Mouse (Mus musculus): ENCODE results near the gene Wdr77.

Wdr77 gene

DNA sequence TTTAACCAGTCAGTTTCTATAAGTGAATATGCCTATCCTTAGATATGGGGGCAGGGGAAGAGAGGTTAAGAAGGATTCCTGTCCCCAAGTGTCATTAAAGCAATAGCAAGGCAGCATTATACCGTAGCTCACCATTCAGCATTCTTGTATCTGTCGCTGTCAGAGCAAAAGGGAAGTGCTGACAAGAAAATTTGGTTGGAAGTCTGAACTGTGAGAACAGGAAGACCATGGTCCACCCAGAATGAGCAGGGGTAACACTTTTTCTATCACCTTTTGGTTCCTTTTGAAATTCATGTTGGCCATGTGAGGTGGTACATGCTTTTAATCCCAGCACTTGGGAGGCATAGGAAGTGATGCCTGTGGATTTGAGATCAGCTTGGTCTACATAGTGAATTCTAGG, 28.1 kb upstream of the Wdr77 start:
- CTCF ChIA-PET, result no interaction called here
- POLR2A ChIA-PET, result interaction anchor here in 2 of 4 experiments (0.8 to 1.2 kb wide), 2 partner anchors 16 to 19 kb away, joined by 3 to 4 read pairs; no protein-coding TSS in a partner anchor

DNA sequence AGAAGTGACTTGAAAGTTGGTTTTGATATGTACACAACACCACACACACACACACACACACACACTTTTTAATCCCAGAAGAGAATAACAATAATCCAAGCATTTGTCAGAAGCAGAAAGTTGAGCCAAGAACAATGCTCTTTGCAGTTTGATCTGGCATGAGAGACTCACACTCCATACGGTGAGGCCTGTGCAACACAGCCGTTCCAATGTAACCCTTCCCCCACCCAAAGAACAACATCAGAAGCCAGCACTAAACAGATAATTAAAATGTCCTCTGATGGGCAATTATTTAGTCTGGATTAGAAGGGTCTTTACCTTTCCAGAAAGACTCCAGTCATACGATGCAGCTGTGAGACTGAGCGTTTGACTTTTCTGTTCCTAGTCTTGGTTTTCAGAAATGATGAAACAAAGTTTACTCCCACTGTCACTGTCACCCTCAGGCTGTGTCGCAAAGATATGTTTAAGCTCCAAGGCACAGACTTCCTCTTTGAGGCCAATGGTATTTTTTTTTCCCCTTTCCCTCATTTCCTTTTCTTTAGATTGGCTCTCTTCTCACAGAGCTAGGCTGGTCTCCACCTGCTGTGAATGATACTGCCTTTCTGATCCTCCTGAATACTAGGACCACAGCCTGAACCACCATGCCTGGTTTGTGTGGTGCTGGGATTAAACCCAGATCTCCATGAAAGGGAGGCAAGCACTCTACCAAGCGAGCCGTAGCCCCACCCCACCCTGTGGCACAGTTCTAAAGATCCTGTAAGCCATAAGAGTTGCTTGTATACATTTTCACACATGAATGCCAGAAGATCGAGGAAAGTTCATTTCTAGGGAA, 26.7 kb upstream of the Wdr77 start, which contains the start of gene I830077J02Rik:
Gene I830077J02Rik, minus strand, starts transcription at position 425 of the 832 bp plus-strand sequence.
- POLR2A ChIA-PET, result interaction anchor here in 3 of 4 experiments (1.0 to 1.4 kb wide), 5 partner anchors 10 to 32 kb away, joined by 3 to 5 read pairs (median 3); partner anchors contain the start of gene Wdr77 (in 1 of the 3)
- CTCF ChIA-PET, result no interaction called here

DNA sequence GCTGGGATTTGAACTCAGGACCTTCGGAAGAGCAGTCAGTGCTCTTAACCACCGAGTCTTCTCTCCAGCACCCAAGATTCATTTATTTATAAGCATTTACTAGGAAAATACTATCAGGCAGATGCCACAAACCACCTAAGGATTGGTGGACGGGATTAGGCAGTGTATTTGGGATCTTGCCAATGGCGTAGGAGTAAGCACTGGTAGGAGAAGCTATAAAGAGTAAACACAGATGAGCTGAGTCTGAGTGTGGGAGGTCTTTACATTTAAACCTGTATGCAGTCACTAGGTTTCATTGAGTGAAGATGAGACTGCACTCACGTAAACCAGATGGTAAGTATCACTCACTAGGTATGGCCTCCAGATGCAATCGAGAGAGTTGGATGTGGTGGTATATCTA, 25.2 kb upstream of the Wdr77 start:
- CTCF ChIA-PET, result no interaction called here
- POLR2A ChIA-PET, result interaction anchor here in 2 of 4 experiments (1.2 to 2.3 kb wide), 5 partner anchors 10 to 37 kb away, joined by 3 to 10 read pairs (median 6); partner anchors contain the start of gene Wdr77 (in 2 of the 2)

DNA sequence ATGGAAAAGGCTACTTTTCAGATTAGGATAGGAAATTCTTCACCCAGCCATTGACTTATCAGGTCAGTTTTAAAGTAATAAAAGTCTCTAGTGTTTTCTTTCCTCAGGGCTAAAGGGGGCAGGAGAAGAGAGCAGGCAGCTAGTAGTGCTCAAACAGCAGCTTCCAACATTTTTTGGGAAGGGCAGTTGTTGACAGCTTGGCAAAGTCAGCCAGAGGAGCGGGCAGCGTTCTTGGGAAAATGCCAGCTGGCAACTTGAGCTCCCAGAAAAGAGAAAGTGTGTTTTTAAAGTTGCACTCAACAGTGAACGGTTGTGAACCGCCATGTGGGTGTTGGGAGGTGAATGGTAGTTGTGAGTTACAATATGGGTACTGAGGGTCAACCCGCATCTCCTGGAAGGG, 24.1 kb upstream of the Wdr77 start:
- ChIA-PET POLR2A (interaction anchor here in 2 of 4 experiments (1.2 to 2.3 kb wide), 7 partner anchors 8 to 36 kb away, joined by 3 to 10 read pairs (median 6); partner anchors contain the start of gene Wdr77 (in 2 of the 2)), CTCF (no interaction called here)

DNA sequence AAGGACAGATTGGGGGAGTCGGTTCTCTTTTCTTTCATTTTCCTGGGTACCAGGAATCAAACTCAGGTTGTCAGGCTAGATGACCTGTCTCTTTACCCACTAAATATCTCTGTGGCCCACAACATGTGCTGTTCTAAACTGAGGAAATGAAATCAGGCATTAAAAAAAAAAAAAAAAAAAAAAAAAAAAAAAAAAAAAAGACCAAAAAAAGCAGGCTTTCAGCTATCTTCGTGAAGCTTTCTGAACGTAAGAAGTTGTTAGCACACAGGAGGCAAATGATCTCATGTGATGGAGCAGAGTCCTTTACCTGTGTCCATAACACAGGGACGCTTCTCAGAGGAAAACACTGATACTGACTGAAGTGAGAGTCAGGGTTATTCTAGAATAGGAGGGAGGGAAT, 23.1 kb upstream of the Wdr77 start:
- ChIA-PET POLR2A (interaction anchor here in 3 of 4 experiments (0.6 to 2.1 kb wide), 12 partner anchors 8 to 1656 kb away, joined by 3 to 9 read pairs (median 4); partner anchors contain the start of genes Ovgp1 (in 1 of the 3) and Wdr77 (in 1 of the 3)), CTCF (interaction anchor here in 1 of 4 experiments (0.6 kb wide), 1 partner anchor 843 kb away, joined by 3 read pairs; no protein-coding TSS in a partner anchor)

DNA sequence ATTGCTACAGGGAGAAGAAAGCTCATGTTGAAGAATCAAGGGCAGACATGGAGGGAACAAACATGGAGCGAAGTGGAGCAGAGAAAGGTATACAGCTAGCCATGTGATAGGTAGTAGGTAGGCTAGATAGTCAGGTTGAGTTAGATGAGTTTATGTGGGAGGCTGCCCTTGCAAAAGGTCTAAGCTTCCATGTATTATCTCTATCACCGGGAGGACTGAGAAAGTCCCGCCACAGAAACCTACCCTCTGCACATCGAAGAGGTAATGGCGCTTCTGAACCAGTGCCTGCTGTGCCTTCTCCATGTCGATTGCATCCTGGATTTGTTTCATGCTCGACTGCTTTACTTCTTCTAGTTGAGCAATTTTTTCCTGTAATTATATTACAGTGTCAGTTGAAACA, 7.8 kb upstream of the Wdr77 start:
- ChIA-PET CTCF (no interaction called here), POLR2A (interaction anchor here in 3 of 4 experiments (0.8 to 6.9 kb wide), 21 partner anchors 7 to 23 kb away, joined by 3 to 89 read pairs (median 5); partner anchors contain the start of genes Atp5f1 (in 3 of the 3) and Wdr77 (in 3 of the 3))

DNA sequence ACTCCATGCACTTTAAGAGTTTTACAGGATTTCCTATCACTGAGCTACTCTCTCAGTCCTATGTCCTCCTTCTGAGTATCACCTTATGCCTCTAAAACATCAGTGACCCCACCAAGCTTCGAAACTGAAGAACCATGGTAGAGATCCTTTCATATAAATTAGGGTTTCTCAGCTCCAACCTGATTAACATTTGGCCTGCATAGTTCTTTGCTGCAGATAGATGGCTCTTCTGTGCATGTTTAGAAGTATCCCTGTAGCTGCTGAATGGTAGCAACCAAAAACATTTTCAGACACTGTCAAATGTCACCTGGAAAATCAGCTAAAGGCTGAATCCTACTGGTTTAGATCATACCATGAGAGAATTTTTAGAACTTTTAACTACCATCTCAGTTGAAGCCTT, 1.9 kb upstream of the Wdr77 start:
- ChIA-PET CTCF (no interaction called here), POLR2A (interaction anchor here in 3 of 4 experiments (0.7 to 5.4 kb wide), 17 partner anchors 8 to 1376 kb away, joined by 3 to 94 read pairs (median 13); partner anchors contain the start of genes Cept1 (in 1 of the 3), Ddx20 (in 1 of the 3), Dram2 (in 1 of the 3) and Ovgp1 (in 1 of the 3))

DNA sequence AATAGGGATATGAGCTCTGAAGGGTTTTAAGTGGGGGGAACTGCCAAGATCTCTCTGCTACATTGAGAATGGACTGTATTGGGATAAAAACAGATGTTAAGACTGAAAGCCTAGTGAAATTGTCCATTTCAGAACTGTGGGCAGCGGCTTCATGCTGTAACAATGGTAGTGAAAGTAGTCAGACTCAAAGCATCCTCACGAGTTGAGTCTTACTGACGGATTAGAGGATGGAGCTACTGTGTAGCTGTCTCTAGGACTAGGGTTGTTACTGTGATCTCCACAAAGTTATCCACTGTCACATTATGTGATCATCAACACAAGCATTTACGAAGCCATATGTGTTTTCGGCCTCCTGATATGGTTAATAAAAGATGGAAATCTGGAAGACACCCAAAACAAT, 965 bp upstream of the Wdr77 start:
- POLR2A ChIA-PET, result interaction anchor here (0.8 to 5.4 kb wide), 47 partner anchors 8 to 1375 kb away, joined by 3 to 94 read pairs (median 6); partner anchors contain the start of genes Cept1 (in 3 of the 4), Dram2 (in 3 of the 4), Ddx20 (in 2 of the 4) and Ovgp1 (in 2 of the 4)

DNA sequence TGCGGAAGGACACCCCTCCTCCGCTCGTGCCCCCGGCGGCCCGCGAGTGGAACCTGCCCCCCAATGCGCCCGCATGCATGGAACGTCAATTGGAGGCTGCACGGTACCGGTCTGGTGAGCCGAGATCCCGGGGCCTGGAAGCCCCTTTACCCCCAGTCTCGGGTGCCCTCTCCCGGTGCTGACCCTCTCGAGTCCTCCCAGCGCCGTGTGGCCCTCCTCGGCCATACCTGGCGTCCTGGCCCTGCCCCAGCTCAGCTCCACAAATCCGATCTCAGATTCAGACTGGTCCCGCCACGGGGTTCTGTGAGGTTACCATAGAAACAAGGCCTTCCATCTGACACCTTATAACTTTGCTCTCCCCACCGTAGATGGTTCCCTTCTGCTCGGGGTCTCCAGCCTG, 416 bp downstream of the Wdr77 start:
- POLR2A ChIA-PET, result interaction anchor here (0.8 to 5.4 kb wide), 45 partner anchors 9 to 887 kb away, joined by 3 to 94 read pairs (median 6); partner anchors contain the start of genes Cept1 (in 2 of the 4), Ddx20 (in 2 of the 4), Dram2 (in 2 of the 4) and Ovgp1 (in 2 of the 4)
- CTCF ChIA-PET, result interaction anchor here in 1 of 4 experiments (1.1 kb wide), 1 partner anchor 60 kb away, joined by 3 read pairs; no protein-coding TSS in a partner anchor

More for the DNA sequence above, 965 bp upstream of the Wdr77 start:
- CTCF ChIA-PET, result no interaction called here

DNA sequence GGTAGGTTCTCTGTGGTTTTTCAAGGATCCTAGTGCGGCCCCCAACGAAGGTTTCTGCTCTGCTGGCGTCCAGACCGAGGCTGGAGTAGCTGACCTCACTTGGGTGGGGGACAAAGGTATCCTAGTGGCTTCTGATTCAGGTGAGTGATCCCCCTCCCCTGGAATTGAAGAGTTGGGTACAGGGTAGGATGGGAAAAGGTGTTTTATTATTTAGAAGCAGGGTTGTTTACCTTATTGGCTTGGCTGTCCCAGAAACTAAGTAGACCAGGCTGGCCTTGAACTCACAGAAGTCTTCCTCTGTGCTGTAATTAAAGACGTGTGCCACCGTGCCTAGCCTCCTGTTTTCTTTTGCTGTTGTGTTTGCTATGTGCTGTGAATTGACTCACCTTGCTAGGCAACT, 830 bp downstream of the Wdr77 start, which contains the start of gene Atp5f1:
Gene Atp5f1, minus strand, starts transcription at position 101 of the 400 bp plus-strand sequence.
- ChIA-PET CTCF (interaction anchor here in 2 of 4 experiments (0.6 to 1.0 kb wide), 2 partner anchors 285 to 1130 kb away, joined by 3 read pairs; no protein-coding TSS in a partner anchor), POLR2A (interaction anchor here in 3 of 4 experiments (0.9 to 5.4 kb wide), 13 partner anchors 9 to 588 kb away, joined by 3 to 94 read pairs (median 8); partner anchors contain the start of genes Ovgp1 (in 2 of the 3), Cept1 (in 1 of the 3), Ddx20 (in 1 of the 3) and Dram2 (in 1 of the 3))

DNA sequence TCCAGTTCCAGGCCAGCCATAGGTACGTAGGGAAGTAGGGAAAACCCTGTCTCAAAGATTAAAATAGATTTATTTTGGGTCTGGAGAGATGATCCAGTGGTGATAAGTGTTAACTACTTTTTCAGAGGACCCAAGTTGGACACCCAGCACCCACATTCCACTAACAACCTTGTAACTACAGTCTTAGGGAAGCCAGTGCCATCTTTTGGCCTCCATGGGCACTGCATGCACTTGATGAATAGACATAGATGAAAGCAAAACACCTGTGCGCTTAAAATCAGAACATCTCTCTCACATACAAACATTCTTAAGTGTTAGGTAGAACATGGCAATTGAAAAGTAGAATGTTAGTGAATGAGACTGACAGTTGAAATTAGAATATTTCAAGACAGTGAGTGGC, 1.5 kb downstream of the Wdr77 start:
- ChIA-PET CTCF (interaction anchor here in 1 of 4 experiments (1.0 kb wide), 1 partner anchor 286 kb away, joined by 3 read pairs; no protein-coding TSS in a partner anchor), POLR2A (interaction anchor here in 3 of 4 experiments (0.6 to 5.4 kb wide), 11 partner anchors 8 to 867 kb away, joined by 3 to 94 read pairs (median 6); partner anchors contain the start of genes Ovgp1 (in 3 of the 3), Cept1 (in 1 of the 3), Ddx20 (in 1 of the 3) and Dram2 (in 1 of the 3))

DNA sequence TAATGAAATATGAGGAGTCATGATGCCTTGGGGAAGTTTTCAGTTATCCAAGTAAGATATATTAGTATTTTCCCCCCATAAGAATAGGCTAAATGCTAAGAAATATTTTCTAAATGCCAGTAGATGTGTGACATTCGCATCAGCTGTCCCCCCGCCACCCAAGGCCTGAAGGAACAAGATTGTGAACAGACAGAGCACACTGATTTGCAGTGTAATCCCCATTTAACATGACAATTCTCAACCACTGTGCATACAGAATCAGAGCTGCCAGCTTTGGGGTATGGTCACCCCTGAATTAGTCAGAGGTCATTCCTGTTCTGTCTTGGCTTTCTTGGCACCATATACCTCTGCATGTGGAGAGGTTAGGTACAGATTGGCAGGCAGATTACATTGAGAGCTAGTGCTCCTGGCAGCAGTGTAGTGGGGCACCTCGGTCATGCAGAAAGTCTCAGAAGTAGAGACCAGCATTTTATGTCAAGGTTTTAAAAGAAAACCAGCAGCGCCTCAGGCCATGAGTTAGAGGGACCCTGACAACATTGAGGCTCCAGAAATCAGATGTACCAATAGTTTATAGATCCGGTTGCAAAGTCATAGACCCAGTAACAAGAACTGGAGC, 12.8 kb downstream of the Wdr77 start:
- ChIA-PET POLR2A (interaction anchor here in 3 of 4 experiments (0.7 to 9.9 kb wide), 10 partner anchors 8 to 43 kb away, joined by 3 to 94 read pairs (median 4); partner anchors contain the start of genes Wdr77 (in 2 of the 3) and Atp5f1 (in 1 of the 3)), CTCF (no interaction called here)

DNA sequence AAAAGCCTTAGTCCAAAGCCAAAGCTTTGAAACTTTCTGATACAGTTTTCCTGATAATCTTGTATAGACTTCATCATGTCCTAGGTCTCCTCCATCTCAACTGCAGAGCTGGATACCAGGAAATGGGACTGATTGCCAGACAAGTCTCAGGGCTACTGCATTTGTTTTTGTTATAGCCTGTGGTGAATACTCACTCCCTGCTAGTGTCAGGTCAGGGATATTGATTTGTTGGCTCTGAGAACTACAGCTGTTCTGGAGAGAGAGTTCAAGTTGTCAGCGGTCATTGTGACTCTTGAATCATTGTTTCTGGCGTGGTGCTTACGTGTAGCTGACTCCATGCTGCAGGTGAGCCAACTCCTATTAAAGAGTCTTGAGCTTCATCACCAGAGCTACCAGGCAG, 14.2 kb downstream of the Wdr77 start, which contains the start of gene Ovgp1:
Gene Ovgp1, plus strand, starts transcription at position 301 of the 400 bp plus-strand sequence.
- POLR2A ChIA-PET, result interaction anchor here in 3 of 4 experiments (0.7 to 9.9 kb wide), 10 partner anchors 8 to 37 kb away, joined by 3 to 94 read pairs (median 4); partner anchors contain the start of genes Wdr77 (in 3 of the 3) and Atp5f1 (in 1 of the 3)
- CTCF ChIA-PET, result no interaction called here

DNA sequence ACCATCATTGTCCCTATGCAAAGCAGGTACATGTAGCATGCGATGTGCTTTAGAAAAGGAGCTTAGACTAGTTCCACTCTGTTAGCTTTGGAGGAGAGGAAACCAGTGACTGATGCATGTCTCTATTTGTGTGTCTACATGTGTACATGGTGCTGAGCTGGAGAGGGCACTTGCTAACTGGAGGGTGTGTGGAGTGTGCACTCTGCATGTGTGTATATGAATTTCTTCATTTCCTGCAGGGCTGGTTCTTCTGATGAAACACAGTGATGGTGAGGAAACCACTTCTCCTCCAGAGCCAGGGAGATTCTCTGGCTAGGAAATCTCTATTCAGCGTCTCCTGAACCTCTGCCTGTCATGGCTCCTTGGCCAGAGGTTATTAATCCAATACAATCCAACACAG, 15.0 kb downstream of the Wdr77 start:
- ChIA-PET POLR2A (interaction anchor here in 3 of 4 experiments (1.0 to 9.9 kb wide), 9 partner anchors 9 to 15 kb away, joined by 3 to 94 read pairs (median 4); partner anchors contain the start of genes Wdr77 (in 3 of the 3) and Atp5f1 (in 1 of the 3)), CTCF (no interaction called here)

DNA sequence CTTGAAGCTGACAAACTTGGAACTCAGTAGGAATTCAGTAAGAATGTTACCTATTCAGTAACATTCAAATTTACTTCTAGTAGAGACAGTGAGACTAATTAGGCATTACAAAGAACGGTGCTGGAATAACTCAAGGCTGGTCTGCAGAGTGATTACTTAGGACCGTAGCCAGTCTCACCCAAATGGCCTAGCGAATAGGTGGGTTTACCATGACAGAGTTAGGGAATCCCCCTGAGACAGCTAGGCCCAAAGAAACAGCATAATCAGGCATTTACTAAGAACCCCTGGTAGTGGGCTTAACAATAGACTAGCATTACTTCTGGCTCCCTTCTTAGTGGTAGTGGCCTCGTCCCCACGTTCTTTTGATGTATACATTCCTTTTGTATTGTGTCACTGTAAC, 30.4 kb downstream of the Wdr77 start:
- CTCF ChIA-PET, result interaction anchor here in 1 of 4 experiments (0.6 kb wide), 1 partner anchor 1195 kb away, joined by 3 read pairs; no protein-coding TSS in a partner anchor
- POLR2A ChIA-PET, result interaction anchor here in 1 of 4 experiments (0.9 to 1.1 kb wide), 2 partner anchors 21 to 31 kb away, joined by 3 read pairs; no protein-coding TSS in a partner anchor

DNA sequence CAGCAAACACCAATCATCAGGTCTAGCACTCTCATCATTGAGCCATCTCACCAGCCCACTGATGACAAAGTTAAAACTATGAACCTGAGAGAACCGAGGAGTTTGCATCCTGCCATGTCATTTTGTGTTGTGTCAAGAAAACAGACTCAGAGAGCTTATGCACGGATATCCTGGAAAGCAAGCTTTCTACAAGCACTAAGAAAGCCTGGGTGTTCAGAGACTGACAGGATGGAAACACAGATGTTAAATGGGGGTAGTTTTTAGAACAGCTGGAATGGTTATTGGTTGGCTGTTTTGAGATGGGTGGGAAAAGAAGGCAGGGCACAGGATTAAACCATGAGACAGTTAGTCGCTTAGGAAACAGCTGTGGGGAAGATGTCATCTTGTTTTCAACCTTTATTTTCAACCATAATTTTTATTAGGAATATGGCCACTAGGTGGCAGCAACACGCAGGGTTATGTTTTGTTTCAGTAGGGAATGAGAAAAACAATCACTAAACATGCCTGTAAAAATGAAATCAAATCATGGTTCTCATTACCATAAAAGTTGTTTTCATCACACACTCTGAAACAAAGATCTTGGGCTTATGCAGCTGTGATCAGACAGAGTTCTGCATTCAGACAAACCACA, 32.6 kb downstream of the Wdr77 start:
- CTCF ChIA-PET, result interaction anchor here in 1 of 4 experiments (1.2 kb wide), 1 partner anchor 76 kb away, joined by 3 read pairs; no protein-coding TSS in a partner anchor
- POLR2A ChIA-PET, result no interaction called here

DNA sequence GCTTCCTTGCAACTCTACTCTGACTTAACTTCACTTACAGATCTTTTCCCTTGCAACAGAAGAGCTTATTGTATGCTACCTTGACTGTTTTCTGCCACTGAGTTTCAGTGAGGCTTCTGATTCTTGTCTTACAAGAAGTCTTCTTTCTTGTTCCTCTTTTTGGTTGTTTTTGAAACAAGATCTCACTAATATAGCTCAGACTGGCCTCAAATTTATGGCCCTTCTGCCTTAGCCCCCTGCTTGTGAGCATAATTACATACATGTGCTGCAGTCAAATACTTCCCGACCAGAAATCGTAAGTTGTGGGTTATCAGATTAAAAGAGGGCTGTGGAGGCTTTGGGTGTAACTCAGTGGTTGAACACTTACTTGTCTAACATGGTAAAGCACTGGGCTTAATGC, 35.6 kb downstream of the Wdr77 start:
- CTCF ChIA-PET, result interaction anchor here in 1 of 4 experiments (0.7 kb wide), 1 partner anchor 881 kb away, joined by 4 read pairs; no protein-coding TSS in a partner anchor
- POLR2A ChIA-PET, result no interaction called here
